Mouse (Mus musculus): Measurements from ENCODE around the gene Prkaca.

The Prkaca gene

DNA sequence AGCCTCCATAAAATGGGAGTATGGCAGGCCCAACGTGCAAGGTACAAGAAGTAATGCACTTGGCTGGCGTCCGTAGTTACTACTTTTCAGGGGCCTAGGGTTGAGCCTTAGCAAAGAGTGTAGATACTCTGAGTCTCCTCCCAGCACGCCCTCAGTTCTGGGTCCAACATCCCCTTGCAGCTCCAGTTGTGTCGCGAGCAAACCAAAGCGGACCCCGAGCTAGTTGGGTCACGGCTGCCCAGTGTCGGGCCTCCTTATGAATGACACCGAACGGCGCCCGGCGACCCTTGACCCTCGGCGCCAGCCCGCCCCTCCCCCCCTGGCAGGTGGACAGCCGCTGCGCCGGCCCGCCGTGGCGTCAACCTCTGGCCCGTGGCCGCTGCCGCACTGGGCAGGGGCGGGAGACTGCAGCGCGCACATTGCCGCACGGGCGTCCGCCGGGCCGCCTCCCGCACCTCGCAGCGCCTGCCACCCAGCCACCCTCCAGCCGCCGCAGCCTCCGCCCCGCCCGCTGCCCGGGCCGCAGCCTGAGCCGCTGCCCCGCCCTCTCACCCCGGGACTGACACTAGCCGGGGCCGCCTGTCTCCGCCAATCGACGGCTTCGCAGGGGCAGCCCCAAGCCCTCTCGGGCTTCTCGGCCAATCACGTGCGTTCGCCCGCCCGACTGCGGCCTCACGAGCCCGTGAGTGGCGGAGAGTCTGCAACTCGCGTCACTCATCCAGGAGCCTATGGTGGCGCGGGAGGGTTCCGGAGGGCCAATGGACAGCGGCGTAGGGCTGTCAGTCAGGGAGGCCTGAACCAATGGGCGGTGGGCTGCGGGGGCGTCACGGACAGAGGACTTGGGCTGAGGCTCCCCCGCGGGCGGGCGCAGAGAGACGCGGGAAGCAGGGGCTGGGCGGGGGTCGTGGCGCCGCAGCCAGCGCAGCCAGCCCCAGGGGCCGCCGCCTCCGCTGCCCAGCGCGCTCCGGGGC, at the start of gene Prkaca:
TSS of gene Prkaca (plus strand) at position 844 of the 971 bp plus-strand sequence.
- peak; percentile 98 for DNase-seq (ENCODE audit: low read depth)

DNA sequence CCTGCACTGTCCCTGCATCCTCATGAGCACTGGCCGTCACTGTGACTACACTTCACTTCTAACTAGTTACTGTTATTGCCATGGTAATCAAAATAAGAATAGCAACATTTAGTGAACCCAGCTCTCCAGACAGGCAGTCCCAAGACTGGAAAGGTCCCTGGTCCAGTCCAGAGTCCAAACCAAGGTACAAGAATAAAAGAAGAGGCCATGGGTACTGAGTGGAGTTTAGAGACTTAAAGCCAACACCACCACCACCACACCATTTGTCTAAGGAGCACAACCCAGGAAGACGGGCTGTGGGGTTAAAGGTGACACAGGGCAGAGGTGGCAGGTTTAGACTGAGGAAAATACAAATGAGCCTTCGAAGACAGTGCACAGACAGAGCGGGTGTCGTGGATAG, 48.2 kb upstream of the Prkaca start:
- DNase-seq (ENCODE audit: low read depth): no peak

DNA sequence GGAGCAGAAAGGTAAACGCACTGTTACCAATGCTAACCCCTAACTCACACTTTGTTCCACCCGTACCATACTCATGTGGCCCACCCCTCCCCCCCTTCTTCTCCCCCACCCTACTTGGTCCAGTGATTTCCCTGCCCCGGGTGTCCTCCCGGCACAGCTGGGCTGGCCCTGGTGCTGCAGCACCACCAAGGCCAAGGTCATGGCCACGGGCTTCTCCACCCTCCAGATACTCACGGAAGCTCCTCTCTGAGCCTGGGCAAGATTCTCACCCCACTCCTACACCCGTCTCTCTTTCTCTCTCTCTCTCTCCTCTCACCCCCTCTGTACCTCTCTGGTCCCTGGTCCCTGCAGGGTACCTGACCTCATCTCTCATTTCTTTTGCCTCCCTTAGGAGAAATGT, 46.5 kb upstream of the Prkaca start:
- DNase-seq (ENCODE audit: low read depth): no peak

DNA sequence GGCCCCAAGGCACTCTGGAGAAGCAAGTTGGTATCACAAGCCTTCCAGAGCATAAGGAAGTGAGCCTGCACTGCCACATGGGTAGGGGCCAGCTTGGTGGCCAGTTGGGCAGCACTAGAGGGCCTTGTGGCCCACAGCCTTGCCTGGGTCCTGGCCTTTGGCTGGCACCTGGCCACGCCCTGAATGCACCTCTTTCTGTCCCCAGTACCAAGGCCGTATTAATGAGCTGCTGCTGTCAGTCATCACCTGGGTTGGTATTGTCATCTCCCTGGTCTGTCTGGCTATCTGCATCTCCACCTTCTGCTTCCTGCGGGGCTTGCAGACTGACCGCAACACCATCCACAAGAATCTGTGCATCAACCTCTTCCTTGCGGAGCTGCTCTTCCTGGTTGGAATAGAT, 38.6 kb upstream of the Prkaca start:
- no peak for DNase-seq (ENCODE audit: low read depth)

DNA sequence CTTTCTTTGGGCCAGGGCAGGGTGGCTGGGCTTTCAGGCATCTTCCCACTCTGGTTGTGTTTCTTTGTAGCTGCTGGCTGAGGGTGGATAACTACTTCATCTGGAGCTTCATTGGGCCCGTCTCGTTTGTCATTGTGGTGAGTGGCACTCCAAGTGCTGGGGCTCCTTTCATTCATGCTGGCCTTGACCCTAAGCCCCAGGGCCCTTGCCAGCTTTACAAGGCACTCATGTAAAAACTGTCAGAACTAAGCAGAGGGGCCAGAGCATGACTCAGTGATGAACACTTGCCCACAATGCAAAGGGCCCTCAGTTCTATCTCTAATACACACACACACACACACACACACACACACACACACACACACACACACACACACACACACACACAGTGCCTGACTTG, 37.8 kb upstream of the Prkaca start:
- DNase-seq (ENCODE audit: low read depth): no peak

DNA sequence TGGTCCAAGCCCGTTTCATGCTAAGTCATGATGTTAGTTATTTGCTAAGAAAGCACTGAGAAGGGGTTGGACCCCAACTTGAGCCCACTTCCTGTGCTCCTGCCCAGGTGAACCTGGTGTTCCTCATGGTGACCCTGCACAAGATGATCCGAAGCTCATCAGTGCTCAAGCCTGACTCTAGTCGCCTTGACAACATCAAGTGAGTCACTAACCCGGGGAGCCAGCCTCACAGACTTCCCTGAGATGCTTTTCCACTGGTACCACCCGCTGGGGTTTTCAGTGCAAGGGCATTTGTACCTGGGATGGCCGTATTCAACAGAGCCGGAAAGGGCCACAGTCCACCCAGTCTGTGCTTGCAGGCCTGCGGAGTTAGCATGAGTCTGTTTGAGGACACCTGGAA, 37.4 kb upstream of the Prkaca start:
- DNase-seq (ENCODE audit: low read depth): no peak

DNA sequence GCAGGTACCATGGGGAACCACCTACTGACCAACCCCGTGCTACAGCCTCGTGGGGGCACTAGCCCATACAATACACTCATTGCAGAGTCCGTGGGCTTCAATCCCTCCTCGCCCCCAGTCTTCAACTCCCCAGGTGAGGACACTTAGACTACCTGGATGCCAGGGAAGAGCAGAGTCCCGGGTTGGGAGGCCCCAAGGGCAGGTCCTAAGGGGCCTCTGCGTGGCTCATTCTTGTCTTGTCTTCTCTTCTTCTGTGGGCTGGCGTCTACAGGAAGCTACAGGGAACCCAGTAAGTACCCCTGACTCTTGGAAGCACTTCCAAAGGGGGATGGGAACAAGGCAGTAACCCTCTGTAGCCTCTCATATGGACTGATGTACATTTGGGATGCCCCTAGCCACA, 35.1 kb upstream of the Prkaca start:
- DNase-seq (ENCODE audit: low read depth): no peak

DNA sequence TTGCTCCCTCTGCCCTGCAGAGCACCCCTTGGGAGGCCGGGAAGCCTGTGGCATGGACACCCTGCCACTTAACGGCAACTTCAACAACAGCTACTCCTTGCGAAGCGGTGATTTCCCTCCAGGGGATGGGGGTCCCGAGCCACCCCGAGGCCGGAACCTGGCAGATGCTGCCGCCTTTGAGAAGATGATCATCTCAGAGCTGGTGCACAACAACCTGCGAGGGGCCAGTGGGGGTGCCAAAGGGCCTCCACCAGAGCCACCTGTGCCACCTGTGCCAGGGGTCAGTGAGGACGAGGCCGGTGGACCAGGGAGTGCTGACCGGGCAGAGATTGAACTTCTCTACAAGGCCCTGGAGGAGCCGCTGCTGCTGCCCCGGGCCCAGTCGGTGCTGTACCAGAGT, 34.5 kb upstream of the Prkaca start:
- DNase-seq (ENCODE audit: low read depth): no peak

DNA sequence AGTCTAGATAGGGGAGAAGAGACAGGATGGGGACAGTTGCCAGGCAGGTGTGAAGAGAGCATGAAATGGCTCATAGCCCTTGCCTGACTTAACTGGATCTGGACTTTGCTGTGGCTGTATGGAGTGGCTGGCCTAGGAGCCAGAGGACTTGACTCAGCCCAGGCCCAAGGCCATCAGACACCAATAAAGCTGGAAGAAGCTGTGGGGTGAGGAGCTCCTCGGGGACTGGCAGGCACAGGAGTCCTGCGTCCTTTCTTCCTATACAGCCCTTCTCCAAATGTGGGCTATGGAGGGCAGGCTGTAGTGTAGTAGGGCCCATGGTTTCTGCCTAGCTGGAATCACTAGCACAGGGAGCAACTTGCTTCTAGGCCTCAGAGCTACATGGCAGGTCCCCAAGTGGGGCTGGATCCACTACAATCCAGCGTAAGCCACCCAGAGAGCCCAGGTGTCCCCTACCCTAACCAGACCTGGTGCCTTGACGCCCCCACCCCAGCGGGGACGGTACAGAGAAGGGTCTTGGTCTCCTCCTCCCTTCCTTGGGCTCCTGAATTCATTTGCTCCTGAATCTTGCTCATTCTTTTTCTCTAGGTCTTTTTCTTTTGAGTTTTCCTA, 31.6 kb upstream of the Prkaca start:
- DNase-seq (ENCODE audit: low read depth): no peak

DNA sequence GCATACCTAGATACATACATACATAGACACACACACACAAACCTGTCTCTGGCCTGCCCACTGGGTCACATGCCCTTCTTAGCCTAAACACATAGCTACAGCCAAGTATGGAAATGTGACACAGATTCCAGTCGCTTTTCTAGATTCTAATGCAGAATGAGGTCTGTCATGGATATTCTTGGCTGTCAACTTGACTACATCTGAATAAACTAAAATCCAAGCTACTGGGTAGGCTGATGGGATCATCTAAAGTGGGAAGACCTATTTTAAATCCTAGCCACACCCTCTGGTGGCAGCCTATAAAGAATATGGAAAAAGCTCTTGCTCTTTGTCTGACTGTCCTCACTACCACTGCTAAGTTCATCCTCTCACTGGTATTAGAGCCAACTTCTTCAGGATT, 30.3 kb upstream of the Prkaca start:
- no peak for DNase-seq (ENCODE audit: low read depth)

DNA sequence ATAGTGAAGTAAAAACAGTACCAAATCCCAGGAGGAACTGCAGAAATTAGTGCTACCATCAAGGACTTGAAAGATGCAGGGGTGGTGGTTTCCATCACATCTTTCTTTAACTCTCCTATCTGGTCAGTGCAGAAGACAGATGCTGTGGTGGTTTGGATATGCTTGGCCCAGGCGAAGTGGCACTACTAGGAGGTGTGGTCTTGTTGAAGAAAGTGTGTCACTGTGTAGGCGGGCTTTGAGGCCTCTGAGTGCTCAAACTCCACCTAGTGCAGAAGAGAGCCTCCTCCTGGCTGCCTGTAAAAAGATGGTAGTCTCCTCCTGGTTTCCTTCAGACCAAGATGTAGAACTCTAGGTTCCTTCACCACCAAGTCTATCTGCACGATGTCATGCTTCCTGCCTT, 27.3 kb upstream of the Prkaca start:
- DNase-seq (ENCODE audit: low read depth): no peak

DNA sequence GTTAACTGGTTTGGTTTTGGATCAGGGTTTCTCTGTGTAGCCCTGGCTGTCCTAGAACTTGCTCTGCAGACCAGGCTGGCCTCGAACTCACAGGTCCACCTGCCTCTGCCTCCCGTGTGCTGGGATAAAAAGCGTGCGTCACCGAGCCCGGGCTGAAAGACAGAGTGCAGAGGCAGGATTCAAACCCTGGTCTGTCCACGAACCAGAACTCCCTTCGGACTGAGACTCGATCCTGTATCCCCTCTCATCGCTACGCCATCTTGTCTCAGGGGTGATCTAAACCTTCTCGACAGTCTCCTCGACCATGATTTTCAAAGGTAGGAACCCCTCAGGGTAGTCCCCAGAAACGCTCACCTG, 18.1 kb upstream of the Prkaca start:
- no peak for DNase-seq (ENCODE audit: low read depth)

DNA sequence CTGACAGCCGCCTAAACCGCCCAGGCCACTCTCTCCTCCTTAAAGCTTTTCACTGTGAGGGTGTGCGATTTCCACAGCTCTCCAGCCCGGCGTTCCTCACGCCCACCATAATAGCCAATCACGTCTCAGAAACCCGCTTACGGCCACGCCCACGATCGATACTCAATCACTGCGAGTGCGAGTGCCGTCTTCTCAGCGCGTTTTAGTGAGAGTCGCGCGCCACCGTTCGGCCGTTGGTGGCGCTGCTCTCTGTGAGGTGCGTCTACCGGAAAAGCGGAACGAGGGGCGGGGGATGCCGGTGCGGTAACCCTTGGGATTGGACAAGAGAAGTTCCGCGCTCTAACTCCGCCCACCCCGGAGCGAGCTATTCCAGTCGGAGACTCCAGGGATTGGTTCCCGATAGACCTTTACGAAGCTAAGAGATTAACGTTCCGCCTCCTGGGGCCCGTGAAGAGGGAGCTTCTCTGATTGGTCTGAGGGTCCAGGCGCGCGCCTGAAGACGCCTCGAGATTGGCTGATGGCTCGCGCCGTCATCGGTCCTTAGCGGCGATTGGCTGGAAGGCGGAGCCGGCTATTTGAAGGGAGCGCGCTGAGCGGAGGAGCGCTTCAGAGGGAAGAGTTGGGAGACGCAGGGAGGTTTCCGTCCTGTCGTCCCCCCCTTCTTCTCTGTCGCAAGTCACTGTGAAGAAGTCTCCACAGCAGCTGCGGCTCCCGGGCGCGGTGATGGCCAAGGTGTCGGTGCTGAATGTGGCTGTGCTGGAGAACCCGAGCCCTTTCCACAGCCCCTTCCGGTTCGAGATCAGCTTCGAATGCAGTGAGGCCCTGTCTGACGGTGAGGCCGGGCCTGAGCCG, 17.5 kb upstream of the Prkaca start, which contains the start of the genes Gm10644 and Asf1b:
TSS of gene Gm10644 (minus strand) at position 100 of the 852 bp plus-strand sequence.
TSS of gene Asf1b (plus strand) at position 402 of the 852 bp plus-strand sequence.
- DNase-seq (ENCODE audit: low read depth): peak; percentile 100

DNA sequence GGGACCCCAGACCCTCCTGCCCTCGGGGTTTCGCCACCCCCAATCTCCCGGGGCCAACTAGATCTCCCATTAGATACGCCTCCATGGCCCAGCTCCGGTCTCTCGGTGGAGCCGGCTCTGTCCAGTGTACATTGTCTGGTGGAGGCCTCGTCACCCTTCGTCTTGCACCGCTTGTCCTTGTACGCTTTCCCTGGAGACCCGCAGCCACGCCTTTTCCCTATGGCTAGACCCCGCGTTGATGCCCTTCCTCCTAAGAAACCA, 16.9 kb upstream of the Prkaca start:
- no peak for DNase-seq (ENCODE audit: low read depth)

DNA sequence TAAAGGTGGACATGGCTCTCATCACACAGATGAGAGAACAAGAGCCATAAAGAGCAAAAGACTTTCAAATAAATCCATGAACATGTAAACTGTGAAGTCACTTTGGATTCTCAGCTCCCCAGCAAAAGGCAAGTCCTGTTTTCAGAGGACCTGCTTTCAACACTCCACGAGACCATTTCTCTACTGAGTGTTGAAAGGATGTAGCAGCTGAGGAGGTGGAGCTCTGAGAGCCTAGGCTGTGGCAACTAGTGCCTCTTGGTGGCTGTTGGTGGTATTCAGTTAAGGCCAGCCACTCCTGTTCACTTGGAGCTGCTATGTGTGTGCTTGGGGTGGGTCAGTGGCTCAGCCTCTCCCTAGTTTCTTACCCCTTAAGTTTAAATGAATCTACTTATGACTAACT, 16.0 kb upstream of the Prkaca start:
- peak; percentile 50 for DNase-seq (ENCODE audit: low read depth)

DNA sequence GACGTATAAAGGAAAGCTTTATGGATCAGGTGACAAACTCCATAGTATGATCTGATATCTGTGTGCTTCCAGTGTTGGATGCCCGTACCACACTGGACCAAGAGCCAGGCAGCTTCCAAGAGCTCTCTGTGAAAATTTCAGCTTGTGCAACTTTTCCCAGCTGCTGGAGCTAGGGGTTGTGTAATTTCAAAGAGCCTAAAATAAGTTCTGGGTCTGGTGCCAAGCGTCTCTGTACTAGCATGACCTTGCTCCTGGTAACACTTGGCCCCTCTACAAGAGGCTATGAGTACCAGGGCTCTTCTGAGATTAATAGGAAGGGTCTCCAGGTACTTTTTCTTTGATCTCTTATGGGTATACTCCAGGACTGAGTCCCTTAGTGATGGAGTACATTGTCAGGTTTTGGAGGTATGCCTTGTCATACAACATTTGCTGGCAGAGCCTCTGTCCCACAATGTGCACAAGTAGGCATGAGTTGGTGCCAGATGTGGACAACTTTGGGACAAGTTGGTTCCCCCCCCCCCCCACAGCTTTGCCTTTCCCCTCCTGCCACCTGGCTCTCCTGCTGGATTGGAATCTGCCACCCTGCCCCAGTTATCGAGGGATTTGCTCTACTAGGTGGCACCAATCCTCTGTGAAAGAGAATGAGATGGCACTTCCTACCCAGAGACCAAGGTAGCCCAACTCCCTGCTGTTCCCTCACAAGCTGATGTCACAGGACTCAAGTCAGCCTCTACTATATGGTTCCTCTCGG, 8.6 kb upstream of the Prkaca start:
- peak; percentile 71 for DNase-seq (ENCODE audit: low read depth)

DNA sequence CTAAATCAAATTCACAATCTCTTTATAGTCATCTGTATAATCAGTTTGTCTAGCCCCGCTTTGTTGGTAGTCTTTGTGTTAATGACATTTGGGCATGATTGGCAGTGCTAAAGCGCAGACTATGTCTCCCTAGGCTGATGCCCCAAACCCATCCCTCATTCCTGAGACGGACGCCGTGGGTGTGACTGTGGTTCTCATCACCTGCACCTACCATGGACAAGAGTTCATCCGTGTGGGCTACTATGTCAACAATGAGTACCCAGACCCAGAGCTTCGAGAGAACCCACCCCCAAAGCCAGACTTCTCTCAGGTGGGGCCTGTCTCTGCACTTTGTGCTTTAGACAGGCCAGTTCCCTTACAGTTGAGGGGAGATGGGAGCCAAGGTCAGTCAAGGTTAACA, 5.1 kb upstream of the Prkaca start:
- DNase-seq (ENCODE audit: low read depth): no peak

DNA sequence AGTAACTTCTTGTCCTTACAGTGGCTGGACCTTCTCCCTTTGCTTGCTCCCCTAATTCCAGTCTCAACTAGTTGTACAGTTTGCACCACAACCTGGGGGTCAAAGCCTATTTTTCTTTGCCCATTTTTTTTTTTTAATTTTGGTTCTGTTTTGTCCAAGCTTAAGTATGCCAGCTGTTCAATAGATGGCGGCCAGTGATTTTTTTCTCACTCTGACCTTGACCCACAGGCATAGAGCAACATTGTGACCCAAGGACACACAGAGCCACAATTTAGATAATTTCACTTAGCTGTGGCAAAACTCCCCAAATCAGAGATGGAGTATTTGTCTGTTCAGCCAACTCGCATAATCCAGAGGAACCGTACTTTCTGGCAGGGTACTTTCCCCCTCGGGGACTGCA, 1.7 kb upstream of the Prkaca start:
- no peak for DNase-seq (ENCODE audit: low read depth)

DNA sequence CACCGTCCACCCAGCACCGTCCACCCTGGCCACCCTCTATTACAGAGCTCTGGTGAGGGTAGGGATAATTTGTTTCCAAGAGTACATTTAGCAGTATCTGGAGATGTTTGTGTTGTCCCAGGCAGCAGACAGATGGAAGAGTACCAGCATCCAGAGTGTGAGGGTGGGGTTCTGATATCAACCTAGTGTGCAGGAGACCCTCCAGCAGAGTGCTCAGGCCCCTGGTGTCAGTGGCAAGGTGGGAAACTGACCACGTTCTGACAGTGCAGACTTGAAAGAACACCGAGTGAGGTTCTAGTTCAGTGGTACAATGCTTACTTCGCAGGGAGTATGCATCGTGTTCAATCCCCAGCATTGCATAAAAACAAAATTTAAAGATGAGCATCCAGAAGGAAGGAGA, 1.1 kb upstream of the Prkaca start:
- DNase-seq (ENCODE audit: low read depth): no peak

DNA sequence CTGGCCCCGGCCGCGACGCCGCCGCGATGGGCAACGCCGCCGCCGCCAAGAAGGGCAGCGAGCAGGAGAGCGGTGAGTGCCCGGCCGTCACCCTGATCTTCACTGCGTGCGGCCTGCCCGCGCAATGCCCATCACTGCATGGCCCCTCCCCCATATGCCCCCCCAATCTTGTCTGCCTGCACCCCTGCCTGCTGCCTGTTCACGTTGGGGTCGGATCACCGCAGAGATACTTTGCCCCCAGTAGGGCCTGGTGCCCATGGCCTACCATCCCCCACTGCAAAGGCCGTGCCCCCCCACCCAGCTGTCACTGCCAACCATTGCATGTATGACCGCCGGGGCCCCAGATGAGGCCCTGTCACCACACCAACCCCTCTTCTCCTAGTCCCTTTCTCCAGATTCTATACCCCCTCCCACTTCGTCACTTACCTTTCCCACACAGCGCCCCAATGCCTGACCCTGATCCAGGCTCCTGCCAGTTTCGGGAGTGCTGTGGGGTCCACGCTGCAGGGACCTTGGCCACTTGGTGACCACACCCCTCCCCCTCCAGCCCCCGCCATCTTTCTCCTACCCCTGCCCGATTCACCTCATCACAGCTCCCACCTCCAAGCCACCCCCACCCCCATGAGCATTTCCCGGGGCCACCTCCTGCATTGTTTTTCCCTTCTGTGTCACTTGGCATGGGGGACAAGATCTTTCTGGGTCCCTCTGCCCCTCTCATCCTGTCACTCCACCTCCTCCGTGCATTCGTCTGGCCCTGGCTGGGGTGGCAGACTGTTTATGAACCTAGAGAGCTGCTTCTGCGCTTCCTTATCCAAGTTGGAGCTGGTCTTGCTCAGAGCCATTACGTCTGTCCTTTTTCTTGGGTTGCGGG, 603 bp downstream of the Prkaca start:
- no peak for DNase-seq (ENCODE audit: low read depth)

DNA sequence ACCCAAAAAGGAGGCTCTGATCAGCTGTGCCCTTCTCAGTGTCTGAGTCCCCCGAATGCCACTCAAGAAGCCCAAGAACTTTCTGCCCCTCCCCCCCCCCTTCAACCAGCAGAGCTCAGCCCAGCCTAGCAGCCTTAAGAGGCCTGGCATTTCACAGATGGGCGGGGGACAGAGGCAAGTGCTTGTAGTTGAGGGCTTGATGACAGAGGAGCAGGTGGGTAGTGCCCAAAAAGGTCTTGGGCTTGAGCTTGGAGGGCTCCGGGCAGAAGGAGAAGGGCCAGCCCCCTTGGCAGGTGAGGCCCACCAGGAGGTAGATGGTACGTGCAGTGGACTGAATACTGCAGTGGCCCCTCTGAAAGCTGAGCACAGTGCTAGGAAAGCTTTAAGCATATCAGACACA, 1.7 kb downstream of the Prkaca start:
- DNase-seq (ENCODE audit: low read depth): no peak

Measured in NIH3T3 (cell line).